Mouse (Mus musculus) cerebellum, adult 9-11 months (tissue): ENCODE measurements around the gene Tex33.

Experiments
- DNase-seq: peaks from one replicate; pipeline ENCODE4 v3.0.0; 2022

Tex33 gene

DNA sequence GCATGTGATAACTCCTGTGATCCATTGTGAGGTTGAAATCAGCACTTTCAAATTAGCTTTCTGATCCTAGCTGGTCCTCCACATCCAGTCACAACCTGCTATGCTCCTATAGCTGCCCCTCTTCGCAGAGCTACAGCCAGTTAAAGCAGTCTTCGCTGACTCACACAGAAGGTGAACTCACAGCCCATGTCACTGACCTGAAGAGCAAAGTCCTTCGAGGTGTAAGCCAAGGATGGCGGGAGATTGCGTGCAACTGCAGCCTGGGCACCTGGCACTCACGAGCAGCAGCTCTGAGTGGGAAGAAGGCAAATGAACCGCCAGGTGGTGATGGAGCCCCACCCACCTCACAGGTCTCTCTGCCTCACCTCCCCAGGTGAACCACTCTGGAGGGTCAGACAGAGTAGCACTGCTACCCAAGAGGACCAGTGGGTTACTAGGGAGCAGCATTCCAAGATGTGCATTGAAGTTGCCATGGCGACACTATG, at the start of gene Tex33:
Tex33 (minus strand) TSS at position 435 of the 485 bp plus-strand sequence.
- DNase-seq, result no peak

- DNase-seq, result no peak
Observed at GRCm38 (mm10) chr15:78443857-78444256, 48.1 kb upstream of the Tex33 start.

- peak; percentile 28 for DNase-seq
Observed at GRCm38 (mm10) chr15:78442231-78442630, 46.5 kb upstream of the Tex33 start.

- peak; percentile 57 for DNase-seq
Observed at GRCm38 (mm10) chr15:78438973-78439372, 43.3 kb upstream of the Tex33 start.

DNA sequence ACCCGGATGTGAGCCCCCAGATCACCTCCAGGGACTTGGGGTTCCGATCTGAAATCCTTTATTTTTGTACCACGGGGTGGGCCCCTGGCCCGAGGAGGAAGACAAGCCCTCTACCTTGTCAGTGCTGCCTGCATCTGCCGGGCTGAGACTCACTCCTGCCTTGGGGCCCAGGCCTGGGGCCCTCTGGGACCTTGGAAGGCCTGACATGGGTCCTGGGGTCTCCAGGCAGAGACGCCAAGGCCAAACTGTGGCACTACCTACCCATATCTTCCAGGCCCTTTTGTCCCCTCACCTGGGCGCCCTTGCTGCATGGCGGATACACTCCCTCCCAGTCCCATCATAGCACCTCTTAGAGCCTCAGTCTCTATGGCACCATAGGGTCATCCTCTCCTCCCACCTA, 42.8 kb upstream of the Tex33 start:
- peak; percentile 56 for DNase-seq

GRCm38 (mm10) chr15:78438018-78438394, 42.3 kb upstream of the Tex33 start:
- DNase-seq, result peak; percentile 66

GRCm38 (mm10) chr15:78437237-78438017, 41.7 kb upstream of the Tex33 start:
- DNase-seq, result peak; percentile 84

GRCm38 (mm10) chr15:78436380-78437192, 40.9 kb upstream of the Tex33 start:
- DNase-seq, result peak; percentile 97

- DNase-seq, result peak; percentile 67
Observed at GRCm38 (mm10) chr15:78435681-78436080, 40.0 kb upstream of the Tex33 start.

DNA sequence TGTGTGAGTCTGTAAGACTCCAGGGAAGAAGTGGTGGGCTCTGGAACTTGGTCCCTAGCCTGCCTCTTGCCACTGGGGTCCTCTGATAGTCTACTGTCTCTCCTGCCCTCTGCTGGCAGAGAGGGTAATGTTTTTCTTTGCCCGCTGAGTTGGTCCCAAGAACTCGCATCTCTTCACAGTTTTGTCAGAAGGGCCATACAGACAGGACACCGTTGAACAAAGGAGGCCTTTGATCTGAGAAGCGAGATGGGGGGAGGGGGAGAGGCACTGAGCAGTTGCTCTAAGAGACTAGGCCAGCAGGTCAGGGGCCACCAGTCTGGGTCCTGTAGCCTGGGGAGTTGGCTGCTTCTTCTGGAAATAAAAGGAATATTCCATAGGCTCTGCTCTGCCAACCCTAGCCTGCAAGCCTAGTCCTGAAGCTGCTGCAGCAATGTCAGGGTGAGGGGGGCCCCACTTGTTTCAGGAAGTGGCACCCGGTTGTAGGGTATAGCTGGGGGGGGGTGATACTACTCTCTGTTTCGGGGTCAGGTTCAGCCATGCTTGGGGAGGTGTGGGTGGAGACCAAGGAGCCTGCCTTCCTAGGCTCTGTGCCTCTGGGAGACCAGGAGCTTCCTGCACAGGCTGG, 39.3 kb upstream of the Tex33 start:
- peak; percentile 55 for DNase-seq

- no peak for DNase-seq
Observed at GRCm38 (mm10) chr15:78431541-78432121, 35.9 kb upstream of the Tex33 start.

GRCm38 (mm10) chr15:78430874-78431273, 35.2 kb upstream of the Tex33 start:
- no peak for DNase-seq

DNA sequence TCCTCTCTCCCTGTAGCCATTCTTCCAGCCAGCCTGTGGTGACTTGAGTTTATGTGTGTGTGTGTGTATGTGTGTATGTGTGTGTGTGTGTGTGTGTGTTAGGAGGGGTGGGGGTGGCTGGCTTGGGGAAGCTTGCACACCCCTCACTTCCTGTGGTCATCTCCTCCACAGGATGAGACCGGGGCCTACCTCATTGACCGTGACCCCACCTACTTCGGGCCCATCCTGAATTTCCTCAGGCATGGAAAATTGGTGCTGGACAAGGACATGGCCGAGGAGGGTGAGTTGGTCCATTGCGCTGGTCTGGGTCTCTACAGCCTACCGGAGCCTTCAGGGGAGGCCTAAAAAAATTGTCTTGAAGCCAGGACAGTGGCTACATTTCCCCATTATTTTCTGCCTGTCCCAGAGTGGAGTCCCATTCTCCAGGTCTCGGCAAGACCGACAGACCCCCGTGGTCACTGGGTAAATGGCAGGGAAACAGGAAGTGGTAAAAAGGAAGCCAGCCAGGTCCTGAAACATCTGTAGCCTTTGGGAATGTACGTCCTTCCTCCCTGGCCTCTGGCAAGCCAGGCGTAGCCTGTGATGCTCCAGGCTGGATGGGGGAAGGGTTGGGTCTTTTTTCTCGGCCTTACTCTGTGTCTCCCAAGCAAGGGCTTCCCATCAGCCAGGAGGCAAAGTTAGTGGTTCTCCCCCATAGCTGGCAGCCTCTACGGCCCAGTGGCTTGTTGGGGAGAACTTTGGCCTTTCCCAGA, 34.3 kb upstream of the Tex33 start:
- peak; percentile 42 for DNase-seq

- no peak for DNase-seq
Observed at GRCm38 (mm10) chr15:78429139-78429459, 33.4 kb upstream of the Tex33 start.

GRCm38 (mm10) chr15:78428391-78429138, 32.9 kb upstream of the Tex33 start, which contains the start of gene Kctd17:
Gene Kctd17, plus strand, starts transcription at chr15:78428564.
- peak; percentile 85 for DNase-seq

DNA sequence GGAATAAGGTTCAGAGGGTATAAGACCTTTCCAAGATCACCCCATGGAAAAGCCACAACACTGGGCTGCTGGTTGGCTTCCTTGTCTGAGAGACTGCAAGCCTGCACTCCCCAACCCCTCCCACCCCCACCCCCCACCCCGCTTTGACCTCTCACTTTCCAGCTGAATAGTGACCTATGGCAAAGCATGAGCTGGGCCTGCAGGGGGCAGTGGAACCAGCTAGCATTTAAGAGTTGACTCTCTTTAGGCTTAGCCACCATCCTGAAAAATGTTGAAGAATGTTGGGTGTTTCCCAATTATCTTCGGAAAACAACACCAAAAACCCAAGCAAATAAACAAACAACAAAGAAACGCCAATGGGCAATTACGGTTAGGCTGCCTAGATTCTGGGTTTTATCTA, 29.5 kb upstream of the Tex33 start:
- no peak for DNase-seq

GRCm38 (mm10) chr15:78424507-78424906, 28.8 kb upstream of the Tex33 start:
- peak; percentile 18 for DNase-seq

GRCm38 (mm10) chr15:78422046-78422956, 26.6 kb upstream of the Tex33 start:
- peak; percentile 76 for DNase-seq

DNA sequence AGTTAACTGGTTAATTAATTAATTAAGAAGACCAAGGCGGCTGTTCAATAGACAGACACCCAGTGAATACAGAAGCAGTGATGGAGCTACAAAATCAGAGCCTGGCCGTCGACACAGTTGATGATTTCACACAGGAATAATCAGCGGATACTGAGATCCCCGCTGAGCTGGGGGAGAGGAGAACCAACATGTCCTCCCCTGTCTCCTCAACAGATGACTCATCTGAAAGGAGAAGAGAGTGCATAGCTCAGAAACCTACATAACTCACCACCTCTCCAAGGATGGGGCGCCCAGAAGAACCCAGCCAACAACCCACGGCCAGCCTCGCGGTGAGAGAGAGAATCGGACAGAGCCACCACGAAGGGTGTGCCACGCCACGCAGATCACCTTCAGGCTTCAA, 24.7 kb upstream of the Tex33 start:
- no peak for DNase-seq

DNA sequence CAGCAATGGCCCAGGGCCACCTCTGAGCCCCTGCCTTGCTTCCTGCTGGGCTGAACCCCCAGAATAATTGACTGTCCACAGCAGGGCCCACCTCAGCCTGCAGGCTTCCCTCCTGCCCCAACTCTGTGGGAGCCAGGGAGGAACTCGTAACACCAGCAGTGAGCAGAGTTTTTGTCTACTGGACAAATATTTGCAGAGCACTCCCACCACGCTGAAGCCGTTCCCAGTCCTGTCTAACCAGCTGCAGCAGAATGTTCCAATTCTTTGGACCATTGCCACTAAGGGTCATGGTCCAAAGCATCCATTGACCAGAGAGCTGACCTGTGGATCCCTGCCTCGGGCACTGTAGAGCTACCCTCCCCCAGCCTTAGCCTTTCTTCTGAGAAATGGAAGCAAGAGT, 21.2 kb upstream of the Tex33 start:
- DNase-seq, result no peak

DNA sequence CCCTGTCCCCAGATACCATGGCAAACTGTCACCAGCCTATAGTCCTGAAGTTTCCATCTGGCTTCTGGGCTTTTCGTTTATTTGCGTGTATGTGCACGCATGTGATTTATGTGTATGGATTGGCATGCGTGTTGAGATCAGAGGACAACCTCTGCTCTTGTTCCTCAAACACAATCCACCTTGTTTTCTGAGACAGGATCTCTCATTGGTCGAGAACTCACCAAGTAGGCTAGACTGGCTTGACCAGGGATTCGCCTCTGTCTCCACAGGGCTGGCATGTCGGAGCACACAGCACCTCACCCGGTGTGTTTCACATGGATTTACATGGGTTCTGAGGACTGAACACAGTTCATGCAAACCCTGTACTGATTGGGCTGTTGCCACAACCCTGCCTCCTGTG, 18.4 kb upstream of the Tex33 start:
- no peak for DNase-seq
